Mouse (Mus musculus) ES-Bruce4 (cell line): ENCODE results near the gene Slc25a35. TPM values are rescaled to one million over a fixed set of nuclear protein-coding genes. Genes with fewer than 3 reads are reported as not detected.
A peak's percentile ranks its signal among the peaks of the same experiment; 100 is the strongest.
"Not testable (repeated sequence)": the region's sequence is repeated elsewhere in the genome, so short reads cannot be mapped to it uniquely, and the experiment has no call there.

ENCODE experiments used
- H3K27ac ChIP-seq: 2 replicates; pipeline ENCODE4 v1.5.1; 2012; ENCODE audit warnings: low read length, inconsistent platforms; ENCODE audit not compliant: insufficient read depth
- H3K27me3 ChIP-seq: 2 replicates; pipeline ENCODE4 v1.6.1; 2012; ENCODE audit warnings: mild to moderate bottlenecking, low read length, inconsistent platforms; ENCODE audit not compliant: control insufficient read depth, poor library complexity, insufficient read depth, severe bottlenecking
- H3K36me3 ChIP-seq: 2 replicates; pipeline ENCODE4 v1.6.1; 2012; ENCODE audit warnings: inconsistent platforms, mild to moderate bottlenecking, low read length, moderate library complexity; ENCODE audit not compliant: control insufficient read depth, poor library complexity, insufficient read depth, severe bottlenecking
- H3K4me1 ChIP-seq: one replicate; pipeline ENCODE4 v1.8.1; 2011; ENCODE audit warnings: low read length; ENCODE audit not compliant: control insufficient read depth, insufficient read depth
- H3K4me3 ChIP-seq: 2 replicates; pipeline ENCODE4 v1.5.1; 2011; ENCODE audit warnings: low read depth, mild to moderate bottlenecking, low read length
- H3K9ac ChIP-seq: 2 replicates; pipeline ENCODE4 v1.6.1; 2012; ENCODE audit warnings: low read depth, mild to moderate bottlenecking, inconsistent platforms; ENCODE audit not compliant: poor library complexity, severe bottlenecking
- H3K9me3 ChIP-seq: replicated peaks from 2 replicates; pipeline ENCODE4 v1.6.1; 2012; ENCODE audit warnings: mild to moderate bottlenecking, low read length, inconsistent platforms; ENCODE audit not compliant: control insufficient read depth, poor library complexity, insufficient read depth, severe bottlenecking
- CTCF ChIP-seq: IDR thresholded peaks from one replicate; pipeline ENCODE4 v1.8.1; 2011; ENCODE audit warnings: low read depth, low read length
- EP300 ChIP-seq: IDR thresholded peaks from 2 replicates; pipeline ENCODE4 v1.6.1; 2011; ENCODE audit warnings: low read depth, low read length; ENCODE audit not compliant: insufficient read depth
- POLR2A ChIP-seq: IDR thresholded peaks from one replicate; pipeline ENCODE4 v1.8.1; 2011; ENCODE audit warnings: low read length; ENCODE audit not compliant: insufficient read depth
- polyA plus RNA-seq: library from polyadenylated mRNA; stranded (reverse); fragments of >200 nt; gene quantifications from 2 replicates; pipeline ENCODE4 v1.2.4, GENCODE M21; 2011; ENCODE audit warnings: low read depth; ENCODE audit not compliant: missing spikeins, insufficient read depth, insufficient read length

The Slc25a35 gene
- polyA plus RNA-seq, 1 experiment: 3.4 TPM

GRCm38 (mm10) chr11:68956107-68956506, 11.8 kb upstream of the Slc25a35 start:
- no peak for TF ChIP-seq EP300
- TF ChIP-seq CTCF: no peak
- no peak for TF ChIP-seq POLR2A
- Histone ChIP-seq H3K9ac (peak overlapping the region; percentile 21; the same call in 1 of the 2 replicates), H3K4me3 (no peak overlapping the region), H3K4me1 (peaks cover 2% of the 10 kb centered on the region), H3K9me3 (no peaks in the 10 kb centered on the region), H3K36me3 (no peaks in the 10 kb centered on the region), H3K27me3 (no peaks in the 10 kb centered on the region), H3K27ac (no peak overlapping the region)

- Histone ChIP-seq H3K4me3 (peak overlapping the region; percentile 69), H3K27ac (no peak overlapping the region)
Observed at GRCm38 (mm10) chr11:68956697-68957096, 11.2 kb upstream of the Slc25a35 start.

GRCm38 (mm10) chr11:68957308-68957707, 10.6 kb upstream of the Slc25a35 start, which contains the start of gene Arhgef15:
Arhgef15 (minus strand) TSS chr11:68957480.
- TF ChIP-seq EP300: no peak
- no peak for TF ChIP-seq POLR2A
- TF ChIP-seq CTCF: no peak
- H3K27ac ChIP-seq: no peak within 1 kb of the TSS
- peak within 1 kb of the TSS; percentile 21; the same call in 1 of the 2 replicates for H3K9ac ChIP-seq
- peak within 1 kb of the TSS; percentile 69 for H3K4me3 ChIP-seq
- H3K36me3 ChIP-seq: no peaks in the 10 kb centered on the region
- no peaks in the 10 kb centered on the region for H3K27me3 ChIP-seq
- peaks cover 4% of the 10 kb centered on the region for H3K4me1 ChIP-seq
- H3K9me3 ChIP-seq: no peaks in the 10 kb centered on the region

More at GRCm38 (mm10) chr11:68956697-68957096, 11.2 kb upstream of the Slc25a35 start:
- Histone ChIP-seq H3K4me1 (peaks cover 3% of the 10 kb centered on the region), H3K36me3 (no peaks in the 10 kb centered on the region), H3K9me3 (no peaks in the 10 kb centered on the region), H3K27me3 (no peaks in the 10 kb centered on the region), H3K9ac (peak overlapping the region; percentile 21; the same call in 1 of the 2 replicates)
- TF ChIP-seq CTCF (no peak), EP300 (no peak), POLR2A (no peak)

- H3K9me3 ChIP-seq: no peaks in the 10 kb centered on the region
- no peak overlapping the region for H3K27ac ChIP-seq
- peaks cover 5% of the 10 kb centered on the region for H3K4me1 ChIP-seq
- H3K36me3 ChIP-seq: no peaks in the 10 kb centered on the region
- TF ChIP-seq CTCF (no peak), EP300 (no peak), POLR2A (no peak)
- H3K4me3 ChIP-seq: no peak overlapping the region
- H3K9ac ChIP-seq: 0 out of 2 replicates have a peak overlapping the region, but pooled peaks have one; percentile 21
- no peaks in the 10 kb centered on the region for H3K27me3 ChIP-seq
Observed at GRCm38 (mm10) chr11:68957971-68958370, 10.0 kb upstream of the Slc25a35 start.

GRCm38 (mm10) chr11:68961596-68961995, 6.3 kb upstream of the Slc25a35 start:
- H3K9ac ChIP-seq: no peak overlapping the region

GRCm38 (mm10) chr11:68962159-68962558, 5.8 kb upstream of the Slc25a35 start:
- not testable (repeated sequence) for H3K36me3 ChIP-seq, H3K27ac ChIP-seq, H3K9ac ChIP-seq, H3K27me3 ChIP-seq, H3K4me1 ChIP-seq, H3K9me3 ChIP-seq, H3K4me3 ChIP-seq

More at GRCm38 (mm10) chr11:68961596-68961995, 6.3 kb upstream of the Slc25a35 start:
- no peaks in the 10 kb centered on the region for H3K9me3 ChIP-seq
- H3K27me3 ChIP-seq: no peaks in the 10 kb centered on the region
- no peak overlapping the region for H3K4me3 ChIP-seq
- TF ChIP-seq EP300 (no peak), POLR2A (no peak), CTCF (no peak)
- peak overlapping the region; percentile 49 for H3K27ac ChIP-seq
- H3K36me3 ChIP-seq: no peaks in the 10 kb centered on the region
- peaks cover 6% of the 10 kb centered on the region for H3K4me1 ChIP-seq

- Histone ChIP-seq H3K4me3 (no peak overlapping the region), H3K27me3 (no peaks in the 10 kb centered on the region), H3K27ac (no peak overlapping the region), H3K36me3 (no peaks in the 10 kb centered on the region), H3K9me3 (no peaks in the 10 kb centered on the region), H3K9ac (no peak overlapping the region), H3K4me1 (peaks cover 5% of the 10 kb centered on the region)
- TF ChIP-seq POLR2A (no peak), CTCF (no peak), EP300 (no peak)
Observed at GRCm38 (mm10) chr11:68963405-68963804, 4.5 kb upstream of the Slc25a35 start.
